Mouse (Mus musculus) MEL (cell line): ENCODE results near the gene Rpl36al.

ENCODE experiments used
- CHD1 ChIP-seq: IDR thresholded peaks from 2 replicates; pipeline ENCODE4 v1.6.1; 2012; ENCODE audit warnings: low read depth, mild to moderate bottlenecking, inconsistent platforms, low read length, improper control_type of control experiment
- CHD2 ChIP-seq: IDR thresholded peaks from 2 replicates; pipeline ENCODE4 v1.6.1; 2011; ENCODE audit warnings: low read length, improper control_type of control experiment
- CTCF ChIP-seq, 3 experiments: IDR thresholded peaks in 2 of 3; conservative IDR thresholded peaks in 1 of 3; 2 replicates each; pipeline ENCODE4 v1.5.1; 2011 to 2012; ENCODE audit warnings: low read length in 3 of 3, low read depth in 2 of 3, mild to moderate bottlenecking in 2 of 3, improper control_type of control experiment in 1 of 3, inconsistent platforms in 1 of 3, mixed read lengths in 1 of 3, moderate library complexity in 1 of 3; ENCODE audit not compliant: control insufficient read depth in 1 of 3, insufficient read depth in 1 of 3, poor library complexity in 1 of 3, severe bottlenecking in 1 of 3
- JUND ChIP-seq: IDR thresholded peaks from 2 replicates; pipeline ENCODE4 v1.6.1; 2011; ENCODE audit warnings: low read depth, mild to moderate bottlenecking, improper control_type of control experiment, low read length
- POLR2A ChIP-seq, 2 experiments: IDR thresholded peaks; 2 replicates each; pipeline ENCODE4 v1.6.1; 2011 to 2012; ENCODE audit warnings: low read length in 2 of 2, mild to moderate bottlenecking in 2 of 2, control low read depth in 1 of 2, improper control_type of control experiment in 1 of 2, low read depth in 1 of 2, moderate library complexity in 1 of 2; ENCODE audit not compliant: control insufficient read depth in 1 of 2, insufficient read depth in 1 of 2, poor library complexity in 1 of 2
- POLR2AphosphoS5 ChIP-seq: IDR thresholded peaks from 2 replicates; pipeline ENCODE4 v1.6.1; 2012; ENCODE audit warnings: low read depth, borderline replicate concordance, mild to moderate bottlenecking, inconsistent platforms, low read length, moderate library complexity, mixed read lengths
- USF1 ChIP-seq: IDR thresholded peaks from 2 replicates; pipeline ENCODE4 v1.6.1; 2014; ENCODE audit warnings: low read depth, mild to moderate bottlenecking, inconsistent platforms, low read length, improper control_type of control experiment, moderate library complexity
- ZNF384 ChIP-seq: IDR thresholded peaks from 2 replicates; pipeline ENCODE4 v1.6.1; 2012; ENCODE audit warnings: low read depth, mild to moderate bottlenecking, inconsistent platforms, low read length, improper control_type of control experiment

DNA sequence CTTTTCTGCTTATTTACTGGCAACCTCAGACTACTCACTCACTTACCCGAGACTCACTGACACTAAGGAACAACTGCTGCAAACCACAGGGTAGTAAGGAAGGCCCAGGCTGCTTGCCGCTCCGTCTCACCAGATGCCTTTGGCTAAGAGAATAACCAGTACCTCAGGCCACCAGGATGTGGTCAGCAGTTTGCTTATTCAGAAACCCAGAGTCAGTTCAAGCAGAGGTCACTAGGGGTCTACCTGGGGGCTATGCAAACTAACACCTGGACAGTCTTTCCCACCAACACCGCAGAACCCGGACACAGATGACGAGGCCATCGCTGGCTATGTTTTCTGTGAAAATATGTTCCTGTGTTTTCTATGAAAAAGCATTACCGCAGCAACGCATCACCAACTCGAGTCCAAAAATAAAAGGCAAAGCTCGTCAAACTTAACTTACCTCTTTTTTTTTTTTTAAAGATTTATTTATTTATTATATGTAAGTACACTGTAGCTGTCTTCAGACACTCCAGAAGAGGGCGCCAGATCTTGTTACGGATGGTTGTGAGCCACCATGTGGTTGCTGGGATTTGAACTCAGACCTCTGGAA is 29.4 kb upstream of the Rpl36al start:
- TF ChIP-seq ZNF384 (peak; percentile 47; the same call in 1 of the 2 replicates), CTCF (IDR thresholded peaks at IDR 0.05 in 2 of 3, conservative IDR thresholded peaks at IDR 0.05 in 1 of 3; ENCODE audit: control insufficient read depth in 1 of 3, insufficient read depth in 1 of 3, low read depth in 2 of 3, low read length in 3 of 3, poor library complexity in 1 of 3, severe bottlenecking in 1 of 3) (peak in 1 of 3 experiments; percentile 30; a peak in 2 of 6 replicates), POLR2AphosphoS5 (no peak), CHD1 (no peak), JUND (no peak), POLR2A (IDR thresholded peaks at IDR 0.05; ENCODE audit: control insufficient read depth in 1 of 2, insufficient read depth in 1 of 2, low read depth in 1 of 2, low read length in 2 of 2, poor library complexity in 1 of 2) (no peak), USF1 (no peak), CHD2 (no peak)
